Mouse (Mus musculus) liver, embryonic 14.5 days (tissue): ENCODE results near the gene Dlec1.

Experiments used
- CTCF ChIP-seq: IDR thresholded peaks from 2 replicates; pipeline ENCODE4 v1.5.1; 2016; ENCODE audit warnings: antibody characterized with exemption, low read depth, control low read depth
- EP300 ChIP-seq: IDR thresholded peaks from 2 replicates; pipeline ENCODE4 v1.6.1; 2016; ENCODE audit warnings: antibody characterized with exemption, low read depth

GRCm38 (mm10) chr9:119088148-119088801, 14.0 kb upstream of the Dlec1 start:
- TF ChIP-seq CTCF, result no peak
- no peak for TF ChIP-seq EP300
